Mouse (Mus musculus) limb, embryonic 14.5 days (tissue): Measurements from ENCODE around the gene Bcor. TPM values are rescaled to one million over a fixed set of nuclear protein-coding genes. Genes with fewer than 3 reads are reported as not detected.

Experiments
- ATAC-seq: fragments of 200-750 bp; cut with Nextera tagmentation; 2 replicates; pipeline ENCODE4 v1.8.0; 2017; ENCODE audit warnings: low read depth, moderate number of reproducible peaks, moderate TSS enrichment; ENCODE audit not compliant: low FRiP score
- DNase-seq: peaks from one replicate; pipeline ENCODE4 v3.0.0-alpha.2; 2015; ENCODE audit warnings: low spot score
- H3K27ac ChIP-seq: fragments of 300-500 bp; sonication (generic); replicated peaks from 2 replicates; pipeline ENCODE4 v1.5.1; 2014; ENCODE audit warnings: low read depth, mild to moderate bottlenecking, low read length, moderate library complexity, mixed read lengths
- H3K27me3 ChIP-seq: fragments of 300-500 bp; sonication (generic); 2 replicates; pipeline ENCODE4 v1.6.1; 2014; ENCODE audit warnings: low read length, mixed read lengths; ENCODE audit not compliant: control insufficient read depth, insufficient read depth
- H3K36me3 ChIP-seq: fragments of 300-500 bp; sonication (generic); 2 replicates; pipeline ENCODE4 v1.6.1; 2014; ENCODE audit warnings: mild to moderate bottlenecking, low read length, moderate library complexity, mixed read lengths; ENCODE audit not compliant: control insufficient read depth, insufficient read depth
- H3K4me1 ChIP-seq: fragments of 300-500 bp; sonication (generic); 2 replicates; pipeline ENCODE4 v1.6.1; 2014; ENCODE audit warnings: antibody characterized with exemption, low read length, mixed read lengths; ENCODE audit not compliant: control insufficient read depth, insufficient read depth
- H3K4me2 ChIP-seq: fragments of 300-500 bp; sonication (generic); replicated peaks from 2 replicates; pipeline ENCODE4 v1.6.1; 2014; ENCODE audit warnings: low read depth, mild to moderate bottlenecking, low read length, moderate library complexity; ENCODE audit not compliant: severe bottlenecking
- H3K4me3 ChIP-seq: fragments of 300-500 bp; sonication (generic); replicated peaks from 2 replicates; pipeline ENCODE4 v1.5.1; 2014; ENCODE audit warnings: low read length
- H3K9ac ChIP-seq: fragments of 300-500 bp; sonication (generic); 2 replicates; pipeline ENCODE4 v1.6.1; 2014; ENCODE audit warnings: mild to moderate bottlenecking, low read depth, low read length, moderate library complexity; ENCODE audit not compliant: severe bottlenecking
- H3K9me3 ChIP-seq: fragments of 300-500 bp; sonication (generic); 2 replicates; pipeline ENCODE4 v1.6.1; 2016; ENCODE audit warnings: low read length; ENCODE audit not compliant: control insufficient read depth
- POLR2A ChIP-seq: fragments of 200-500 bp; IDR thresholded peaks from 2 replicates; pipeline ENCODE4 v1.8.0; 2012; ENCODE audit warnings: inconsistent platforms, mild to moderate bottlenecking, moderate library complexity, borderline replicate concordance; ENCODE audit not compliant: insufficient read depth, insufficient read length; ENCODE audit errors: extremely low read depth
- WGBS: fragments of 180-500 bp; shearing (Covaris S2); extraction: QIAGEN DNeasy Blood & Tissue Kit; methylation state at CpG from one replicate; pipeline ENCODE4 v1.1.7; 2014; 5-methylcytosine and 5-hydroxymethylcytosine counted together
- polyA plus RNA-seq, 2 experiments: library from polyadenylated mRNA; depleted of rRNA in 1 of 2; stranded (reverse) in 1 of 2; unstranded in 1 of 2; fragments of >200 nt; fragmentation: Nextera tagmentation in 1 of 2; extraction: Ambion mirVana in 1 of 2; gene quantifications; 2 replicates each; pipeline versions ENCODE4 v1.2.1 to v1.2.3; 2012 to 2014

The Bcor gene
- polyA plus RNA-seq, 2 experiments: 17.0 to 20.0 TPM

- TF ChIP-seq POLR2A: no peak
- Histone ChIP-seq H3K4me1 (peaks cover 9% of the 10 kb centered on the region), H3K9ac (no peak overlapping the region), H3K36me3 (no peaks in the 10 kb centered on the region), H3K4me3 (no peak overlapping the region), H3K4me2 (0 out of 2 replicates have a peak overlapping the region, but pooled peaks have one; percentile 8), H3K27me3 (peaks cover 15% of the 10 kb centered on the region; the same call in 1 of the 2 replicates), H3K27ac (no peak overlapping the region), H3K9me3 (no peaks in the 10 kb centered on the region)
- WGBS: 9% methylated on average over 5 of the region's 6 CpGs
- DNase-seq: no peak
- ATAC-seq: no peak
Measured at GRCm38 (mm10) chrX:12123687-12124087, 36.5 kb downstream of the Bcor start.

GRCm38 (mm10) chrX:12122594-12123331 is 37.4 kb downstream of the Bcor start:
- H3K4me1 ChIP-seq: peaks cover 9% of the 10 kb centered on the region
- ATAC-seq (peak; percentile 70), DNase-seq (peak; percentile 75)
- no peaks in the 10 kb centered on the region for H3K36me3 ChIP-seq
- peak overlapping the region; percentile 41 for H3K4me2 ChIP-seq
- H3K27me3 ChIP-seq: peaks cover 10% of the 10 kb centered on the region; the same call in 1 of the 2 replicates
- peak overlapping the region; percentile 67 for H3K27ac ChIP-seq
- H3K9ac ChIP-seq: no peak overlapping the region
- 0 out of 2 replicates have a peak overlapping the region, but pooled peaks have one; percentile 7 for H3K4me3 ChIP-seq
- 12% methylated on average over 21 of the region's 21 CpGs for WGBS
- TF ChIP-seq POLR2A: no peak
- H3K9me3 ChIP-seq: no peaks in the 10 kb centered on the region

- Histone ChIP-seq H3K9me3 (no peaks in the 10 kb centered on the region), H3K4me1 (peaks cover 9% of the 10 kb centered on the region), H3K36me3 (no peaks in the 10 kb centered on the region), H3K27me3 (no peaks in the 10 kb centered on the region; the same call in 1 of the 2 replicates), H3K4me3 (no peak overlapping the region), H3K27ac (no peak overlapping the region), H3K9ac (no peak overlapping the region), H3K4me2 (no peak overlapping the region)
- TF ChIP-seq POLR2A: no peak
- WGBS: 35% methylated on average over 1 of the region's 1 CpGs
- ATAC-seq (no peak), DNase-seq (no peak)
Measured at GRCm38 (mm10) chrX:12119476-12119875, 40.7 kb downstream of the Bcor start.

- H3K4me3 ChIP-seq: no peak overlapping the region
- H3K9ac ChIP-seq: no peak overlapping the region
- 23% methylated on average over 7 of the region's 7 CpGs for WGBS
- no peaks in the 10 kb centered on the region for H3K36me3 ChIP-seq
- no peak for ATAC-seq
- H3K9me3 ChIP-seq: no peaks in the 10 kb centered on the region
- H3K4me2 ChIP-seq: no peak overlapping the region
- no peak for TF ChIP-seq POLR2A
- H3K27ac ChIP-seq: no peak overlapping the region
- no peaks in the 10 kb centered on the region; the same call in 1 of the 2 replicates for H3K27me3 ChIP-seq
- H3K4me1 ChIP-seq: 0 out of 2 replicates have a peak, but pooled peaks cover 4% of the 10 kb centered on the region
- no peak for DNase-seq
Measured at GRCm38 (mm10) chrX:12116128-12116527, 44.0 kb downstream of the Bcor start.

- Histone ChIP-seq H3K27ac (no peak overlapping the region), H3K4me3 (no peak overlapping the region), H3K27me3 (no peaks in the 10 kb centered on the region; the same call in 1 of the 2 replicates), H3K9me3 (no peaks in the 10 kb centered on the region), H3K4me1 (0 out of 2 replicates have a peak, but pooled peaks cover 4% of the 10 kb centered on the region), H3K9ac (no peak overlapping the region), H3K4me2 (no peak overlapping the region), H3K36me3 (no peaks in the 10 kb centered on the region)
- TF ChIP-seq POLR2A: no peak
- WGBS: 68% methylated on average over 4 of the region's 4 CpGs
- ATAC-seq (no peak), DNase-seq (no peak)
Measured at GRCm38 (mm10) chrX:12112166-12112565, 48.0 kb downstream of the Bcor start.
